Mouse (Mus musculus) intestine, postnatal 0 days (tissue): Measurements from ENCODE around the gene Mindy4. TPM values are rescaled to one million over a fixed set of nuclear protein-coding genes. Genes with fewer than 3 reads are reported as not detected.

Experiments used
- ATAC-seq: fragments of 200-750 bp; cut with Nextera tagmentation; 2 replicates; pipeline ENCODE4 v1.8.0; 2017; ENCODE audit warnings: mild to moderate bottlenecking, moderate TSS enrichment, moderate library complexity
- H3K27ac ChIP-seq: fragments of 300-500 bp; sonication (generic); 2 replicates; pipeline ENCODE4 v1.5.1; 2014; ENCODE audit warnings: mild to moderate bottlenecking, low read depth, low read length, moderate library complexity
- H3K27me3 ChIP-seq: fragments of 300-500 bp; sonication (generic); replicated peaks from 2 replicates; pipeline ENCODE4 v1.6.1; 2014; ENCODE audit warnings: low read length, mixed read lengths; ENCODE audit not compliant: control insufficient read depth, insufficient read depth
- H3K36me3 ChIP-seq: fragments of 300-500 bp; sonication (generic); 2 replicates; pipeline ENCODE4 v1.6.1; 2014; ENCODE audit warnings: mild to moderate bottlenecking, moderate library complexity; ENCODE audit not compliant: control insufficient read depth, insufficient read depth
- H3K4me1 ChIP-seq: fragments of 300-500 bp; sonication (generic); replicated peaks from 2 replicates; pipeline ENCODE4 v1.6.1; 2014; ENCODE audit warnings: antibody characterized with exemption, low read length, mixed read lengths; ENCODE audit not compliant: control insufficient read depth, insufficient read depth
- H3K4me2 ChIP-seq: fragments of 300-500 bp; sonication (generic); replicated peaks from 2 replicates; pipeline ENCODE4 v1.6.1; 2014; ENCODE audit warnings: low read depth, mild to moderate bottlenecking, moderate library complexity
- H3K4me3 ChIP-seq: fragments of 300-500 bp; sonication (generic); 2 replicates; pipeline ENCODE4 v1.5.1; 2014; ENCODE audit warnings: low read depth, low read length
- H3K9ac ChIP-seq: fragments of 300-500 bp; sonication (generic); 2 replicates; pipeline ENCODE4 v1.6.1; 2014; ENCODE audit warnings: mild to moderate bottlenecking, low read depth, low read length
- H3K9me3 ChIP-seq: fragments of 300-500 bp; sonication (generic); 2 replicates; pipeline ENCODE4 v1.6.1; 2016; ENCODE audit warnings: mixed run types; ENCODE audit not compliant: control insufficient read depth
- CTCF ChIP-seq: sonication (generic); IDR thresholded peaks from 2 replicates; pipeline ENCODE4 v1.5.1; 2016; ENCODE audit warnings: low read depth, mild to moderate bottlenecking, control low read depth, antibody characterized with exemption, moderate library complexity
- WGBS: fragments of 180-500 bp; shearing (Covaris S2); extraction: QIAGEN DNeasy Blood & Tissue Kit; methylation state at CpG from one replicate; pipeline ENCODE4 v1.1.7; 2014; 5-methylcytosine and 5-hydroxymethylcytosine counted together
- polyA plus RNA-seq: library from polyadenylated mRNA; unstranded; fragments of >200 nt; fragmentation: Nextera tagmentation; extraction: Ambion mirVana; gene quantifications from 2 replicates; pipeline ENCODE4 v1.2.1, GENCODE M21; 2015

Gene Mindy4
- polyA plus RNA-seq, 1 experiment from 2014 or later: 2.1 TPM

GRCm38 (mm10) chr6:55234636-55235035 is 31.5 kb downstream of the Mindy4 start:
- H3K27me3 ChIP-seq: no peaks in the 10 kb centered on the region
- H3K4me1 ChIP-seq: 0 out of 2 replicates have a peak, but pooled peaks cover 3% of the 10 kb centered on the region
- 95% methylated on average over 6 of the region's 6 CpGs for WGBS
- TF ChIP-seq CTCF: no peak
- H3K4me3 ChIP-seq: no peak overlapping the region
- no peak overlapping the region for H3K27ac ChIP-seq
- no peaks in the 10 kb centered on the region for H3K36me3 ChIP-seq
- no peak overlapping the region for H3K9ac ChIP-seq
- no peak overlapping the region for H3K4me2 ChIP-seq
- H3K9me3 ChIP-seq: no peaks in the 10 kb centered on the region
- ATAC-seq: no peak

GRCm38 (mm10) chr6:55235733-55236132 is 32.5 kb downstream of the Mindy4 start:
- H3K4me1 ChIP-seq: 0 out of 2 replicates have a peak, but pooled peaks cover 3% of the 10 kb centered on the region
- WGBS: 66% methylated on average over 4 of the region's 4 CpGs
- no peak overlapping the region for H3K27ac ChIP-seq
- no peak overlapping the region for H3K4me2 ChIP-seq
- no peaks in the 10 kb centered on the region for H3K36me3 ChIP-seq
- no peaks in the 10 kb centered on the region for H3K27me3 ChIP-seq
- no peak overlapping the region for H3K4me3 ChIP-seq
- H3K9ac ChIP-seq: no peak overlapping the region
- no peak for ATAC-seq
- no peaks in the 10 kb centered on the region for H3K9me3 ChIP-seq
- no peak for TF ChIP-seq CTCF

GRCm38 (mm10) chr6:55239931-55240330 is 36.7 kb downstream of the Mindy4 start:
- no peaks in the 10 kb centered on the region for H3K9me3 ChIP-seq
- no peaks in the 10 kb centered on the region for H3K27me3 ChIP-seq
- ATAC-seq: no peak
- TF ChIP-seq CTCF: no peak
- H3K27ac ChIP-seq: no peak overlapping the region
- H3K36me3 ChIP-seq: no peaks in the 10 kb centered on the region
- H3K4me2 ChIP-seq: no peak overlapping the region
- 0 out of 2 replicates have a peak, but pooled peaks cover 3% of the 10 kb centered on the region for H3K4me1 ChIP-seq
- H3K9ac ChIP-seq: no peak overlapping the region
- H3K4me3 ChIP-seq: no peak overlapping the region
- 39% methylated on average over 8 of the region's 8 CpGs for WGBS

GRCm38 (mm10) chr6:55240591-55241260 is 37.5 kb downstream of the Mindy4 start:
- no peak for TF ChIP-seq CTCF
- no peak overlapping the region for H3K4me2 ChIP-seq
- no peak overlapping the region for H3K4me3 ChIP-seq
- no peaks in the 10 kb centered on the region for H3K27me3 ChIP-seq
- no peaks in the 10 kb centered on the region for H3K36me3 ChIP-seq
- H3K4me1 ChIP-seq: 0 out of 2 replicates have a peak, but pooled peaks cover 3% of the 10 kb centered on the region
- no peak overlapping the region for H3K9ac ChIP-seq
- no peaks in the 10 kb centered on the region for H3K9me3 ChIP-seq
- H3K27ac ChIP-seq: no peak overlapping the region
- WGBS: 89% methylated on average over 9 of the region's 9 CpGs
- ATAC-seq: no peak

- Histone ChIP-seq H3K4me1 (0 out of 2 replicates have a peak, but pooled peaks cover 3% of the 10 kb centered on the region), H3K9me3 (no peaks in the 10 kb centered on the region), H3K4me2 (no peak overlapping the region), H3K4me3 (no peak overlapping the region), H3K27ac (no peak overlapping the region), H3K36me3 (no peaks in the 10 kb centered on the region), H3K9ac (no peak overlapping the region), H3K27me3 (no peaks in the 10 kb centered on the region)
- 80% methylated on average over 5 of the region's 5 CpGs for WGBS
- TF ChIP-seq CTCF: no peak
- no peak for ATAC-seq
These were observed 38.3 kb downstream of the Mindy4 start for GRCm38 (mm10) chr6:55241479-55241878.

GRCm38 (mm10) chr6:55245680-55246079 is 42.5 kb downstream of the Mindy4 start:
- no peak for ATAC-seq
- H3K4me3 ChIP-seq: no peak overlapping the region
- H3K36me3 ChIP-seq: no peaks in the 10 kb centered on the region
- no peak overlapping the region for H3K27ac ChIP-seq
- H3K27me3 ChIP-seq: no peaks in the 10 kb centered on the region
- no peaks in the 10 kb centered on the region for H3K4me1 ChIP-seq
- 80% methylated on average over 8 of the region's 8 CpGs for WGBS
- no peak for TF ChIP-seq CTCF
- no peak overlapping the region for H3K9ac ChIP-seq
- H3K9me3 ChIP-seq: no peaks in the 10 kb centered on the region
- H3K4me2 ChIP-seq: no peak overlapping the region
